Mouse (Mus musculus): ENCODE results near the gene A530032D15Rik. TPM values are rescaled to one million over a fixed set of nuclear protein-coding genes. Genes with fewer than 3 reads are reported as not detected.
"Not testable (repeated sequence)": the region's sequence is repeated elsewhere in the genome, so short reads cannot be mapped to it uniquely, and the experiment has no call there.

Gene A530032D15Rik
- polyA plus RNA-seq, 1 experiment, result not detected

GRCm38 (mm10) chr1:85071690-85072089 is 38.0 kb downstream of the A530032D15Rik start:
- not testable (repeated sequence) for DNase-seq (ENCODE audit: extremely low spot score in 1 of 2, low spot score in 1 of 2)

DNA sequence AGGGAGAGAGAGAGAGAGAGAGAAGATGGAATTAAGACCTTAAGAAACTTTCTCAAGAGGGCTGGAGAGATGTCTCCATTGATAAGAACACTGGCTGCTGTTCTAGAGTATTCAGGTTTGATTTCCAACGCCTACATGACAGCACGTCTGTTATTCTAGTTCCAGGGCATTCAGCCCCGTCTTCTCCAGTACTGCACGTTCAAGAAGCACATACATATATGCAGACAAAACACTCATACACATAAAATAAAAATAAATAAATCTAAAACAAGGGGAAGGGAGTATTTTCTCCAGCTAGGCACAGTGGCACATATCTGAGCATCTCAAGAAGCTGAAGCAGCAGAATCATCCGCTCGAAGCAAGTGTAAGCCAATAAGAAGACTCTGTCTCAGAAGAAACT is 73.9 kb downstream of the A530032D15Rik start:
- DNase-seq (ENCODE audit: extremely low spot score in 1 of 2, low spot score in 1 of 2), result not testable (repeated sequence)

DNA sequence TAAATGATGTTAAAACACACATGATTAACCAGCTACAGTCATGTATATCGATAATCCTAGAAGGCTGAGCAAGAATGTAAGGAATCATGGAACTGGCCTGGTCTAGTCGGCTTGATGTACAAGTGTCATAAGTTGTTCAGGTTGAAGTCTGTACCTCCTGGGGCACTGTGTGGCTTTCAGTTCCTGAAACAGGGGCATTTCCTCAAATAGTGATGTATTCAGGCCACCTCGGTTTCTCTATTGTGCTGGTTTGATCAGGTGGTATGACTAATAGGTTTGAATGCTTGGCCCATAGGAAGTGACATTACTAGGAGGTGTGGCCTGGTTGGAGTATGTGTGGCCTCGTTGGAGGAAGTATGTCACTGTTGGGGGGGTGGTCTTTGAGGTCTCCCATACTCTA is 75.3 kb downstream of the A530032D15Rik start:
- DNase-seq (ENCODE audit: extremely low spot score in 1 of 2, low spot score in 1 of 2), result not testable (repeated sequence)

- DNase-seq (ENCODE audit: extremely low spot score in 1 of 2, low spot score in 1 of 2), result not testable (repeated sequence)
These were observed 76.0 kb downstream of the A530032D15Rik start for GRCm38 (mm10) chr1:85033616-85034015.

Other genes starting within 250 kb of the A530032D15Rik start
- gene Slc16a14, start 174.7 kb downstream of the A530032D15Rik start, polyA plus RNA-seq (2012; rRNA removed), result 6.9 and 8.0 TPM in 2 replicates
- not detected in 2 replicates for gene Gm10553, start 9.7 kb downstream of the A530032D15Rik start, polyA plus RNA-seq (2012; rRNA removed)
- 0.36 TPM in 1 of 2 replicates, not detected in the other for gene C130026I21Rik, start 160.7 kb upstream of the A530032D15Rik start, polyA plus RNA-seq (2012; rRNA removed)